Mouse (Mus musculus) liver, adult 2 months (tissue): Measurements from ENCODE around the gene Rcor3. TPM values are rescaled to one million over a fixed set of nuclear protein-coding genes. Genes with fewer than 3 reads are reported as not detected.

Experiments used
- DNase-seq: peaks from one replicate; pipeline ENCODE4 v3.0.0-alpha.2; 2011; ENCODE audit warnings: low read depth, low spot score; ENCODE audit errors: extremely low read depth
- H3K27ac ChIP-seq: fragments of 200-500 bp; replicated peaks from 2 replicates; pipeline ENCODE4 v1.5.1; 2012; ENCODE audit warnings: low read depth, mild to moderate bottlenecking, control low read depth, inconsistent platforms, low read length; ENCODE audit not compliant: insufficient read depth
- H3K27me3 ChIP-seq: fragments of 200-500 bp; 2 replicates; pipeline ENCODE4 v1.6.1; 2012; ENCODE audit warnings: mild to moderate bottlenecking, moderate library complexity, low read length, inconsistent platforms; ENCODE audit not compliant: control insufficient read depth, insufficient read depth
- H3K36me3 ChIP-seq: fragments of 200-500 bp; 2 replicates; pipeline ENCODE4 v1.6.1; 2012; ENCODE audit warnings: low read length, inconsistent platforms; ENCODE audit not compliant: control insufficient read depth, insufficient read depth
- H3K4me1 ChIP-seq: fragments of 200-500 bp; 2 replicates; pipeline ENCODE4 v1.6.1; 2011; ENCODE audit warnings: low read length; ENCODE audit not compliant: control insufficient read depth, insufficient read depth
- H3K4me3 ChIP-seq: fragments of 200-500 bp; 2 replicates; pipeline ENCODE4 v1.5.1; 2011; ENCODE audit warnings: low read depth, mild to moderate bottlenecking, control low read depth, low read length, moderate library complexity; ENCODE audit not compliant: insufficient read depth
- H3K79me2 ChIP-seq: fragments of 200-500 bp; 2 replicates; pipeline ENCODE4 v1.6.1; 2012; ENCODE audit warnings: inconsistent platforms, mild to moderate bottlenecking, low read length, moderate library complexity; ENCODE audit not compliant: control insufficient read depth, insufficient read depth
- H3K9ac ChIP-seq: fragments of 200-500 bp; 2 replicates; pipeline ENCODE4 v1.6.1; 2012; ENCODE audit warnings: low read depth, mild to moderate bottlenecking, control low read depth, inconsistent platforms, low read length
- CTCF ChIP-seq: fragments of 200-500 bp; IDR thresholded peaks from 2 replicates; pipeline ENCODE4 v1.5.1; 2011; ENCODE audit warnings: low read depth, low read length, control low read depth
- POLR2A ChIP-seq: fragments of 200-500 bp; IDR thresholded peaks from 2 replicates; pipeline ENCODE4 v1.6.1; 2011; ENCODE audit warnings: low read length, control low read depth; ENCODE audit not compliant: insufficient read depth; ENCODE audit errors: extremely low read depth
- WGBS: fragments of 180-500 bp; shearing (Covaris S2); methylation state at CpG from one replicate; pipeline ENCODE4 v1.1.7; 2018; 5-methylcytosine and 5-hydroxymethylcytosine counted together
- polyA plus RNA-seq: library from polyadenylated mRNA; depleted of rRNA; stranded (reverse); fragments of >200 nt; gene quantifications from 2 replicates; pipeline ENCODE4 v1.2.3, GENCODE M21; 2012
- total RNA-seq: library from RNA; depleted of rRNA; stranded (reverse); fragments of >200 nt; gene quantifications from 2 replicates; pipeline ENCODE4 v1.2.3, GENCODE M21; 2014

Gene Rcor3
- total and polyA plus RNA-seq, 2 experiments: 11.5 to 13.7 TPM

DNA sequence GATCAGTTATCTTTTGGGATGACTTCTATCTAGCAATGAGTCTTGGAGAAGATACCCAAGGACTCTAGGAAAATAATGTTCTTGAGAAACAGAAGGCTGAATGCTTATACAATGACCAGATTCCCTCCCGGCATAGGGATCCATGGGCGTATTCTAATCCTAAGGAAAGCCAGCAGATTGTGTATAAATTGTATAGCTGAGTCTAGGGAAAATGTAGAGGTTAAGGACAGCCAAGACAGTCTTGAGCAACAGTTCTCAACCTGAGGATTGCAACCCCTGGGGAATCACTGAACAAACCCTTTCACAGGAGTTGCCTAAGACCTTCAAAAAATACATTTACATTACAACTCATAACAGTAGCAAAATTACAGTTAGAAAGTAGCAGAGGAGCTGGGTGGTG, 2.5 kb upstream of the Rcor3 start:
- Histone ChIP-seq H3K36me3 (no peaks in the 10 kb centered on the region), H3K27me3 (no peaks in the 10 kb centered on the region), H3K4me3 (no peak overlapping the region), H3K9ac (no peak overlapping the region), H3K27ac (no peak overlapping the region), H3K4me1 (peaks cover 2% of the 10 kb centered on the region), H3K79me2 (no peaks in the 10 kb centered on the region)
- 100% methylated on average over 2 of the region's 2 CpGs for WGBS
- TF ChIP-seq POLR2A: no peak
- no peak for TF ChIP-seq CTCF
- DNase-seq: no peak

DNA sequence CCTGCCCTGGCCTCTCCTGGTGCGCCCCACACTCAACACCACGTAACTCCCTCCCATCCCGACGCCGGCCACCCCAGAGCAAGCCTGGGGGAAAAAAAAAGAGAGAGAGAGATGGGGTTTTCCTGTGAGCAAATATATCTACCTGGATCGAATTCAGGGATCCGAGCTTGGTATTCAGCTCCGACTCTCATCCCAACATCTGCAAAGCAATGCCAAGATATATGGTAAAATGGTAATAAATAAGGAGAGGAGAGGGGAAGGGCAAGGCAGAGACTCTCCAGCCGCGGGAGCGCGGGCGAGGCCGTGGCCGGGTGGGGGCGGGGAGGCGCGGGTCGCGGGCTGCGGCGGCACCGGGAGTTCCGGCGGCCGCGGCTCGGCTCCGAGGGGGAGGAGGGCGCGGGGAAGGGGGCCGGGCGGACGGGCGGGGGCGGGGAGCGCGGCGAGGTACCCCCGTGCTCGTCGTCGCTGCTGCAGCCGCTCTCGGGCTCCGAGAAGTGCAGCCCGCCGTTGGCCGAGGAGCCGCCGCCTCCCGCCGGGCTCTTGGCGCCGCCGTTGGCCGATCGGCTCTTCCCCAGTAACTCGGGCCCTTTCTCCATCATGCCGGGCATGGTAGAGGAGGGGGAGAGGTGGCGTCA, 454 bp downstream of the Rcor3 start:
- peaks cover 2% of the 10 kb centered on the region for H3K4me1 ChIP-seq
- no peak for DNase-seq
- no peak for TF ChIP-seq CTCF
- TF ChIP-seq POLR2A: no peak
- peaks cover 3% of the 10 kb centered on the region; the same call in 1 of the 2 replicates for H3K36me3 ChIP-seq
- 0 out of 2 replicates have a peak, but pooled peaks cover 2% of the 10 kb centered on the region for H3K79me2 ChIP-seq
- H3K27ac ChIP-seq: peak overlapping the region; percentile 97
- under 1% methylated on average over 43 of the region's 61 CpGs for WGBS
- peak overlapping the region; percentile 100 for H3K9ac ChIP-seq
- H3K27me3 ChIP-seq: no peaks in the 10 kb centered on the region
- peak overlapping the region; percentile 100 for H3K4me3 ChIP-seq

DNA sequence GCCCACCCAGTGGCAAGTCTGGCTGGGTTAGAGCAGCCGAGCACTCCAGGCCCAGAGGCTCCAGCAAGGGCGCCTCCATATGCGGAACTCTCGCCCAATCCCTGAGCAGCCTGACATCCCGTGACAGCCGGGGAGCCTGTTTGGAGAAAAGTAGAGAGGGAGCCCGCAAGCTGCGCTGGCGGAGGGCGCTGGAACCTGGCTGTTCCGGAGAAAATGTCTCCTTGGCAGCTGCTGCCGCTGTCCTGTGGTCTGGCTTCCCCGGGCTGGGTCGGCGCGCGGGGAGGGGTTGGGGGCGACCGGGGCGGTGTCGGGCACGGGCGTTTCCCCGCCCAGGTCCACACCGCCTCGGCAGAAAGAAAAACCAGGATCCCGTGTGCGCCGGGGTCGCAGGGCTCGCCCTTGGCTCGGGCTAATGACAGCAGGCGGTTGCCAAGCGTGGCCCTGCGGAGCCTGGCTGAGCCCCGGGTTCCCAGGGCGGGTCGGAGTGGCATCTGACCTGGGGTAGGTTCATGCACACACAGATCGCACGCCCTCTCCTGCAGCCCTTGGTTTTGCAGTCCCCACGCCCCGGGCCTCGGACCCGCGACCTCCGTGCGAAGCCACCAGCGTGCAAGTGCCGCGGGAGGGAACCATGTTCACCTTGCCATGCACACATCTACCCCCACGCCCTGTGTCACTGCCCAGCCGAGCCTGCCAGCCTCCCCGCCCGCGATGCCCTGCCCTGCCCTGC, 1.1 kb downstream of the Rcor3 start:
- peaks cover 2% of the 10 kb centered on the region for H3K4me1 ChIP-seq
- under 1% methylated on average over 54 of the region's 55 CpGs for WGBS
- peak overlapping the region; percentile 100 for H3K4me3 ChIP-seq
- TF ChIP-seq CTCF (no peak), POLR2A (0 out of 2 replicates have a peak, but pooled peaks have one; percentile 39)
- H3K27me3 ChIP-seq: no peaks in the 10 kb centered on the region
- peaks cover 3% of the 10 kb centered on the region; the same call in 1 of the 2 replicates for H3K36me3 ChIP-seq
- peak overlapping the region; percentile 100 for H3K9ac ChIP-seq
- peak overlapping the region; percentile 72 for H3K27ac ChIP-seq
- 0 out of 2 replicates have a peak, but pooled peaks cover 2% of the 10 kb centered on the region for H3K79me2 ChIP-seq
- peak; percentile 73 for DNase-seq

DNA sequence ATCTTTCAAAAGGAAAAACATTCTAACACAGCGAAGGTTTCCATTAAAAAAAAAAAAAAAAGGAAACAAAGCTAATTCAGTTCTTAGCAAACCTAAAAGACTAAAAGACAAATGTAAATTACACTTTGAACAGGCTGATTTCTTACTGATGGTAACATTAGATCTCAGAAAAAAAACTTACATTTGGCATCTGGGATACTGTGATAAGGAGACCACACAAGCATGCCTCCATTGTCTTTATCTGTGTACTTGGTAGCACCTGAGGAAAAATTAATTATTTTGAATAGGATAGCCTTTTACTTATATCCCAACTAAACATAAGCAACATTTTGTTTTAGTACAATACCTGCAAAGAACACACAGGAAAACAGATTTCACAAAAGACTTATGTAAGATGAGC, 7.7 kb downstream of the Rcor3 start:
- no peaks in the 10 kb centered on the region for H3K4me1 ChIP-seq
- WGBS: 92% methylated on average over 1 of the region's 1 CpGs
- no peak for DNase-seq
- peaks cover 16% of the 10 kb centered on the region for H3K36me3 ChIP-seq
- no peaks in the 10 kb centered on the region for H3K27me3 ChIP-seq
- TF ChIP-seq POLR2A: no peak
- TF ChIP-seq CTCF: no peak
- no peak overlapping the region for H3K9ac ChIP-seq
- H3K79me2 ChIP-seq: 0 out of 2 replicates have a peak, but pooled peaks cover 2% of the 10 kb centered on the region
- H3K4me3 ChIP-seq: no peak overlapping the region
- H3K27ac ChIP-seq: no peak overlapping the region

DNA sequence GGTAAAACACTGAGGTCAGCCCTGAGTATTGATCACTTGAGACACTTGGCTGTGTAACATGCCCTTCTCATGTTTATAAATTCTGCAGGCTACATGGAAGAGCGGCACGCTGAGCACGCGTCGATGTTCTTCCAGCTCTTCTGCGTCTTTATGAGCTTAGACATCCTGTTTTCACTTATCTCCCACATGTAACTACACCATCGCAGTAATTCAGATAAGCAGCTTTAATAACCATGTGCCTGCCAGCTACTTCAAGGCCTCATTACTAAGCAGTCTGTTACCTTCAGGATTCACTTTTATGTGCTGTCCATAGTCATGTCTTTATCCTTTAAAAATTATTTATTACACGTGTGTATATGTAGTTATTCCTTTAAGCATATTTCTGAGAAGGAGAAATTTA, 9.5 kb downstream of the Rcor3 start:
- Histone ChIP-seq H3K27ac (no peak overlapping the region), H3K4me3 (no peak overlapping the region), H3K9ac (no peak overlapping the region), H3K36me3 (peaks cover 30% of the 10 kb centered on the region), H3K79me2 (no peaks in the 10 kb centered on the region), H3K4me1 (no peaks in the 10 kb centered on the region), H3K27me3 (no peaks in the 10 kb centered on the region)
- peak; percentile 53 for DNase-seq
- WGBS: 76% methylated on average over 8 of the region's 8 CpGs
- TF ChIP-seq CTCF (no peak), POLR2A (no peak)
